Mouse (Mus musculus): ENCODE data around the gene Twf1. TPM values are rescaled to one million over a fixed set of nuclear protein-coding genes. Genes with fewer than 3 reads are reported as not detected.

Twf1 gene
- total and polyA plus RNA-seq, 2 experiments = 20.1 to 34.2 TPM

- WGBS = 72% methylated on average over 9 of the region's 9 CpGs
- no peak overlapping the region for H3K9ac ChIP-seq (ENCODE audit: low read depth, low read length)
- no peak overlapping the region for H3K4me3 ChIP-seq (ENCODE audit: insufficient read depth, low read depth, low read length)
Observed at GRCm38 (mm10) chr15:94587826-94588715, 1.6 kb downstream of the Twf1 start.

GRCm38 (mm10) chr15:94584738-94585137 lies 5.0 kb downstream of the Twf1 start:
- Histone ChIP-seq H3K4me1 (ENCODE audit: control insufficient read depth, insufficient read depth, low read length) (peaks cover 5% of the 10 kb centered on the region; the same call in 1 of the 2 replicates), H3K27ac (replicated peaks; ENCODE audit: insufficient read depth, low read depth, low read length) (no peak overlapping the region), H3K27me3 (ENCODE audit: control insufficient read depth, insufficient read depth, low read length) (no peaks in the 10 kb centered on the region), H3K4me3 (ENCODE audit: insufficient read depth, low read depth, low read length) (no peak overlapping the region), H3K79me2 (ENCODE audit: control insufficient read depth, insufficient read depth, low read length) (peaks cover 7% of the 10 kb centered on the region; the same call in 1 of the 2 replicates), H3K36me3 (ENCODE audit: control insufficient read depth, insufficient read depth, low read length) (peaks cover 46% of the 10 kb centered on the region), H3K9ac (ENCODE audit: low read depth, low read length) (no peak overlapping the region)
- no peak for DNase-seq (ENCODE audit: extremely low read depth, low read depth, low spot score)
- TF ChIP-seq POLR2A (IDR thresholded peaks at IDR 0.05; ENCODE audit: extremely low read depth, insufficient read depth, low read length) = no peak
- peak; percentile 36; the same call in 1 of the 2 replicates for TF ChIP-seq CTCF (IDR thresholded peaks at IDR 0.05; ENCODE audit: low read depth, low read length)
- 84% methylated on average over 4 of the region's 4 CpGs for WGBS

More at GRCm38 (mm10) chr15:94587826-94588715, 1.6 kb downstream of the Twf1 start:
- no peaks in the 10 kb centered on the region for H3K27me3 ChIP-seq (ENCODE audit: control insufficient read depth, insufficient read depth, low read length)
- TF ChIP-seq CTCF (IDR thresholded peaks at IDR 0.05; ENCODE audit: low read depth, low read length) = no peak
- H3K27ac ChIP-seq (replicated peaks; ENCODE audit: insufficient read depth, low read depth, low read length) = no peak overlapping the region
- H3K36me3 ChIP-seq (ENCODE audit: control insufficient read depth, insufficient read depth, low read length) = peaks cover 26% of the 10 kb centered on the region
- peaks cover 7% of the 10 kb centered on the region; the same call in 1 of the 2 replicates for H3K79me2 ChIP-seq (ENCODE audit: control insufficient read depth, insufficient read depth, low read length)
- DNase-seq (ENCODE audit: extremely low read depth, low read depth, low spot score) = no peak
- no peaks in the 10 kb centered on the region for H3K4me1 ChIP-seq (ENCODE audit: control insufficient read depth, insufficient read depth, low read length)

GRCm38 (mm10) chr15:94583153-94583552 lies 6.5 kb downstream of the Twf1 start:
- Histone ChIP-seq H3K36me3 (ENCODE audit: control insufficient read depth, insufficient read depth, low read length) (peaks cover 54% of the 10 kb centered on the region), H3K9ac (ENCODE audit: low read depth, low read length) (no peak overlapping the region), H3K27me3 (ENCODE audit: control insufficient read depth, insufficient read depth, low read length) (no peaks in the 10 kb centered on the region), H3K79me2 (ENCODE audit: control insufficient read depth, insufficient read depth, low read length) (no peaks in the 10 kb centered on the region), H3K4me1 (ENCODE audit: control insufficient read depth, insufficient read depth, low read length) (peaks cover 5% of the 10 kb centered on the region; the same call in 1 of the 2 replicates), H3K27ac (replicated peaks; ENCODE audit: insufficient read depth, low read depth, low read length) (no peak overlapping the region), H3K4me3 (ENCODE audit: insufficient read depth, low read depth, low read length) (no peak overlapping the region)
- DNase-seq (ENCODE audit: extremely low read depth, low read depth, low spot score) = no peak
- WGBS = 90% methylated on average over 10 of the region's 10 CpGs
- TF ChIP-seq CTCF (IDR thresholded peaks at IDR 0.05; ENCODE audit: low read depth, low read length) = no peak
- no peak for TF ChIP-seq POLR2A (IDR thresholded peaks at IDR 0.05; ENCODE audit: extremely low read depth, insufficient read depth, low read length)

- WGBS = 21% methylated on average over 7 of the region's 7 CpGs
- H3K27ac ChIP-seq (replicated peaks; ENCODE audit: insufficient read depth, low read depth, low read length) = peak overlapping the region; percentile 47
- peaks cover 55% of the 10 kb centered on the region for H3K36me3 ChIP-seq (ENCODE audit: control insufficient read depth, insufficient read depth, low read length)
- TF ChIP-seq POLR2A (IDR thresholded peaks at IDR 0.05; ENCODE audit: extremely low read depth, insufficient read depth, low read length) = no peak
- no peak for TF ChIP-seq CTCF (IDR thresholded peaks at IDR 0.05; ENCODE audit: low read depth, low read length)
- H3K79me2 ChIP-seq (ENCODE audit: control insufficient read depth, insufficient read depth, low read length) = no peaks in the 10 kb centered on the region
- peaks cover 5% of the 10 kb centered on the region; the same call in 1 of the 2 replicates for H3K4me1 ChIP-seq (ENCODE audit: control insufficient read depth, insufficient read depth, low read length)
- H3K9ac ChIP-seq (ENCODE audit: low read depth, low read length) = no peak overlapping the region
- no peak overlapping the region for H3K4me3 ChIP-seq (ENCODE audit: insufficient read depth, low read depth, low read length)
- no peaks in the 10 kb centered on the region for H3K27me3 ChIP-seq (ENCODE audit: control insufficient read depth, insufficient read depth, low read length)
- peak; percentile 88 for DNase-seq (ENCODE audit: extremely low read depth, low read depth, low spot score)
Observed at GRCm38 (mm10) chr15:94582000-94582593, 7.6 kb downstream of the Twf1 start.

- DNase-seq (ENCODE audit: extremely low read depth, low read depth, low spot score) = no peak
- WGBS = 63% methylated on average over 4 of the region's 4 CpGs
- Histone ChIP-seq H3K79me2 (ENCODE audit: control insufficient read depth, insufficient read depth, low read length) (no peaks in the 10 kb centered on the region), H3K27ac (replicated peaks; ENCODE audit: insufficient read depth, low read depth, low read length) (no peak overlapping the region), H3K4me3 (ENCODE audit: insufficient read depth, low read depth, low read length) (no peak overlapping the region), H3K36me3 (ENCODE audit: control insufficient read depth, insufficient read depth, low read length) (peaks cover 9% of the 10 kb centered on the region), H3K27me3 (ENCODE audit: control insufficient read depth, insufficient read depth, low read length) (no peaks in the 10 kb centered on the region), H3K9ac (ENCODE audit: low read depth, low read length) (no peak overlapping the region), H3K4me1 (ENCODE audit: control insufficient read depth, insufficient read depth, low read length) (no peaks in the 10 kb centered on the region)
- TF ChIP-seq CTCF (IDR thresholded peaks at IDR 0.05; ENCODE audit: low read depth, low read length) (no peak), POLR2A (IDR thresholded peaks at IDR 0.05; ENCODE audit: extremely low read depth, insufficient read depth, low read length) (no peak)
Observed at GRCm38 (mm10) chr15:94574566-94575268, 15.0 kb downstream of the Twf1 start.

Measured in liver, adult 2 months (tissue).